Mouse (Mus musculus) neural tube, embryonic 11.5 days (tissue): Measurements from ENCODE around the gene Olfr91. TPM values are rescaled to one million over a fixed set of nuclear protein-coding genes. Genes with fewer than 3 reads are reported as not detected.

Experiments
- ATAC-seq: fragments of 200-750 bp; cut with Nextera tagmentation; 2 replicates; pipeline ENCODE4 v1.8.0; 2017; ENCODE audit warnings: moderate number of reproducible peaks, mild to moderate bottlenecking, moderate TSS enrichment, moderate library complexity; ENCODE audit not compliant: insufficient read depth, low FRiP score, low TSS enrichment
- DNase-seq: peaks from one replicate; pipeline ENCODE4 v3.0.0-alpha.2; 2015; ENCODE audit warnings: low spot score
- H3K27ac ChIP-seq: fragments of 300-500 bp; sonication (generic); 2 replicates; pipeline ENCODE4 v1.5.1; 2014; ENCODE audit warnings: low read depth, mild to moderate bottlenecking, low read length
- H3K27me3 ChIP-seq: fragments of 300-500 bp; sonication (generic); 2 replicates; pipeline ENCODE4 v1.6.1; 2014; ENCODE audit warnings: mild to moderate bottlenecking, low read length, mixed read lengths; ENCODE audit not compliant: control insufficient read depth, insufficient read depth
- H3K36me3 ChIP-seq: fragments of 300-500 bp; sonication (generic); 2 replicates; pipeline ENCODE4 v1.6.1; 2014; ENCODE audit warnings: mild to moderate bottlenecking, low read length, moderate library complexity, mixed read lengths; ENCODE audit not compliant: control insufficient read depth, insufficient read depth
- H3K4me1 ChIP-seq: fragments of 300-500 bp; sonication (generic); 2 replicates; pipeline ENCODE4 v1.6.1; 2014; ENCODE audit warnings: low read length, mixed read lengths; ENCODE audit not compliant: control insufficient read depth, insufficient read depth
- H3K4me2 ChIP-seq: fragments of 300-500 bp; sonication (generic); 2 replicates; pipeline ENCODE4 v1.6.1; 2014; ENCODE audit warnings: low read depth, mild to moderate bottlenecking, moderate library complexity
- H3K4me3 ChIP-seq: fragments of 300-500 bp; sonication (generic); 2 replicates; pipeline ENCODE4 v1.5.1; 2014; ENCODE audit warnings: low read depth, low read length
- H3K9ac ChIP-seq: fragments of 300-500 bp; sonication (generic); 2 replicates; pipeline ENCODE4 v1.6.1; 2014; ENCODE audit warnings: mild to moderate bottlenecking, low read length
- H3K9me3 ChIP-seq: fragments of 300-500 bp; sonication (generic); 2 replicates; pipeline ENCODE4 v1.6.1; 2016; ENCODE audit warnings: low read length; ENCODE audit not compliant: control insufficient read depth
- WGBS: fragments of 180-500 bp; shearing (Covaris S2); extraction: QIAGEN DNeasy Blood & Tissue Kit; methylation state at CpG from one replicate; pipeline ENCODE4 v1.1.7; 2014; 5-methylcytosine and 5-hydroxymethylcytosine counted together
- polyA plus RNA-seq: library from polyadenylated mRNA; unstranded; fragments of >200 nt; fragmentation: Nextera tagmentation; extraction: Ambion mirVana; gene quantifications from 2 replicates; pipeline ENCODE4 v1.2.1, GENCODE M21; 2014

Olfr91 gene
- polyA plus RNA-seq, 1 experiment from 2014 or later = not detected

- ATAC-seq = peak; percentile 77
- no peaks in the 10 kb centered on the region for H3K9me3 ChIP-seq
- H3K4me1 ChIP-seq = peaks cover 8% of the 10 kb centered on the region
- DNase-seq = peak; percentile 91
- H3K36me3 ChIP-seq = no peaks in the 10 kb centered on the region; the same call in 1 of the 2 replicates
- WGBS = under 1% methylated on average over 50 of the region's 55 CpGs
- peak within 1 kb of the TSS; percentile 94 for H3K4me2 ChIP-seq
- H3K27me3 ChIP-seq = peaks cover 9% of the 10 kb centered on the region; the same call in 1 of the 2 replicates
- H3K4me3 ChIP-seq = peak within 1 kb of the TSS; percentile 91
- peak within 1 kb of the TSS; percentile 89 for H3K27ac ChIP-seq
- peak within 1 kb of the TSS; percentile 95 for H3K9ac ChIP-seq
These were observed 52.3 kb downstream of the Olfr91 start, which contains the start of gene Gabbr1 for GRCm38 (mm10) chr17:37045611-37046311. Gene Gabbr1, plus strand, starts transcription at chr17:37045966.

- 83% methylated on average over 7 of the region's 7 CpGs for WGBS
- ATAC-seq (no peak), DNase-seq (no peak)
- Histone ChIP-seq H3K36me3 (no peaks in the 10 kb centered on the region; the same call in 1 of the 2 replicates), H3K4me2 (peak overlapping the region; percentile 94), H3K9me3 (no peaks in the 10 kb centered on the region), H3K27ac (peak overlapping the region; percentile 89), H3K27me3 (peaks cover 9% of the 10 kb centered on the region; the same call in 1 of the 2 replicates), H3K4me1 (peaks cover 6% of the 10 kb centered on the region), H3K9ac (peak overlapping the region; percentile 95), H3K4me3 (peak overlapping the region; percentile 91)
These were observed 53.3 kb downstream of the Olfr91 start for GRCm38 (mm10) chr17:37044651-37045244.

Other genes starting within 250 kb of the Olfr91 start
- gene Trim15, start 231.1 kb downstream of the Olfr91 start, polyA plus RNA-seq = 0.42 and 0.66 TPM in 2 replicates
- gene Trim10, start 228.7 kb downstream of the Olfr91 start, polyA plus RNA-seq = 5.7 and 7.5 TPM in 2 replicates
- gene Trim40, start 208.2 kb downstream of the Olfr91 start, polyA plus RNA-seq = not detected in 2 replicates
- not detected in 2 replicates for gene Trim31, start 200.2 kb downstream of the Olfr91 start, polyA plus RNA-seq
- gene Rnf39, start 155.4 kb downstream of the Olfr91 start, polyA plus RNA-seq = 0.93 and 1.1 TPM in 2 replicates
- gene Ppp1r11, start 146.5 kb downstream of the Olfr91 start, polyA plus RNA-seq = 151 and 162 TPM in 2 replicates
- gene Znrd1, start 139.7 kb downstream of the Olfr91 start, polyA plus RNA-seq = 84.7 and 90.2 TPM in 2 replicates
- 7.8 and 8.1 TPM in 2 replicates for gene Znrd1as, start 139.7 kb downstream of the Olfr91 start, polyA plus RNA-seq
- not detected in 2 replicates for gene 2410137M14Rik, start 117.0 kb downstream of the Olfr91 start, polyA plus RNA-seq
- 0.59 and 1.1 TPM in 2 replicates for gene H2-M5, start 108.7 kb downstream of the Olfr91 start, polyA plus RNA-seq
- 128 and 135 TPM in 2 replicates for gene Zfp57, start 97.1 kb downstream of the Olfr91 start, polyA plus RNA-seq
- 0.23 and 0.40 TPM in 2 replicates for gene Mog, start 74.9 kb downstream of the Olfr91 start, polyA plus RNA-seq
- 21.3 and 22.7 TPM in 2 replicates for gene Gabbr1, start 52.3 kb downstream of the Olfr91 start, polyA plus RNA-seq
- not detected in 2 replicates for gene Olfr90, start 9.8 kb downstream of the Olfr91 start, polyA plus RNA-seq
- not detected in 2 replicates for gene Olfr92, start 21.8 kb upstream of the Olfr91 start, polyA plus RNA-seq
- gene Olfr93, start 63.2 kb upstream of the Olfr91 start, polyA plus RNA-seq = not detected in 2 replicates
- gene Ubd, start 95.6 kb upstream of the Olfr91 start, polyA plus RNA-seq = not detected in 2 replicates
- gene Olfr94, start 102.7 kb upstream of the Olfr91 start, polyA plus RNA-seq = not detected in 2 replicates
- gene Olfr95, start 114.8 kb upstream of the Olfr91 start, polyA plus RNA-seq = not detected in 2 replicates
- not detected in 2 replicates for gene Olfr96, start 121.9 kb upstream of the Olfr91 start, polyA plus RNA-seq
- gene Olfr97, start 139.1 kb upstream of the Olfr91 start, polyA plus RNA-seq = not detected in 2 replicates
- gene Olfr98, start 165.5 kb upstream of the Olfr91 start, polyA plus RNA-seq = not detected in 2 replicates
- gene H2-M3, start 171.9 kb upstream of the Olfr91 start, polyA plus RNA-seq = 0.66 and 0.89 TPM in 2 replicates
- gene Olfr99, start 185.2 kb upstream of the Olfr91 start, polyA plus RNA-seq = not detected in 2 replicates
- not detected in 2 replicates for gene Olfr101, start 206.0 kb upstream of the Olfr91 start, polyA plus RNA-seq
- gene Olfr102, start 218.8 kb upstream of the Olfr91 start, polyA plus RNA-seq = not detected in 2 replicates
- not detected in 2 replicates for gene Olfr103, start 241.4 kb upstream of the Olfr91 start, polyA plus RNA-seq